Mouse (Mus musculus) C2C12 (cell line): ENCODE results near the gene Fbxl12.

Experiments used
- CTCF ChIP-seq: IDR thresholded peaks from one replicate; pipeline ENCODE4 v1.5.1; 2011; ENCODE audit not compliant: control insufficient read depth, insufficient read depth, insufficient read length
- MAX ChIP-seq: IDR thresholded peaks from one replicate; pipeline ENCODE4 v1.6.1; 2011; ENCODE audit warnings: mild to moderate bottlenecking, control low read depth
- MYOD1 ChIP-seq: IDR thresholded peaks from one replicate; pipeline ENCODE4 v1.6.1; 2011; ENCODE audit warnings: low read depth; ENCODE audit not compliant: control insufficient read depth, insufficient read length
- MYOG ChIP-seq: IDR thresholded peaks from one replicate; pipeline ENCODE4 v1.6.1; 2011; ENCODE audit not compliant: control insufficient read depth, insufficient read length; ENCODE audit errors: extremely low read depth

GRCm38 (mm10) chr9:20665925-20666324 lies 21.4 kb upstream of the Fbxl12 start:
- TF ChIP-seq MAX (no peak), MYOG (no peak), CTCF (no peak), MYOD1 (no peak)
